Mouse (Mus musculus): ENCODE measurements around the gene Foxa1.

- TF ChIP-seq CTCF (IDR thresholded peaks at IDR 0.05; ENCODE audit: borderline replicate concordance, extremely low read depth, insufficient read depth, insufficient read length) (no peak), POLR2A (IDR thresholded peaks at IDR 0.05; ENCODE audit: borderline replicate concordance, extremely low read depth, insufficient read depth, insufficient read length, poor library complexity, severe bottlenecking) (no peak)
Measured at GRCm38 (mm10) chr12:57534517-57534878, 12.2 kb downstream of the Foxa1 start.

Measured in brain, embryonic 14.5 days (tissue).